Mouse (Mus musculus) c-Kit-positive CD71-negative TER-119-negative erythroid progenitor cells, embryonic 14.5 days (primary cell): ENCODE measurements around the gene Agpat1.

ENCODE experiments used
- DNase-seq: peaks from one replicate; pipeline ENCODE4 v3.0.0-alpha.2; 2013; ENCODE audit warnings: low read depth

Agpat1 gene

GRCm38 (mm10) chr17:34635671-34636070 is 31.6 kb downstream of the Agpat1 start:
- DNase-seq: no peak

GRCm38 (mm10) chr17:34637459-34637858 is 33.4 kb downstream of the Agpat1 start:
- DNase-seq: no peak

DNA sequence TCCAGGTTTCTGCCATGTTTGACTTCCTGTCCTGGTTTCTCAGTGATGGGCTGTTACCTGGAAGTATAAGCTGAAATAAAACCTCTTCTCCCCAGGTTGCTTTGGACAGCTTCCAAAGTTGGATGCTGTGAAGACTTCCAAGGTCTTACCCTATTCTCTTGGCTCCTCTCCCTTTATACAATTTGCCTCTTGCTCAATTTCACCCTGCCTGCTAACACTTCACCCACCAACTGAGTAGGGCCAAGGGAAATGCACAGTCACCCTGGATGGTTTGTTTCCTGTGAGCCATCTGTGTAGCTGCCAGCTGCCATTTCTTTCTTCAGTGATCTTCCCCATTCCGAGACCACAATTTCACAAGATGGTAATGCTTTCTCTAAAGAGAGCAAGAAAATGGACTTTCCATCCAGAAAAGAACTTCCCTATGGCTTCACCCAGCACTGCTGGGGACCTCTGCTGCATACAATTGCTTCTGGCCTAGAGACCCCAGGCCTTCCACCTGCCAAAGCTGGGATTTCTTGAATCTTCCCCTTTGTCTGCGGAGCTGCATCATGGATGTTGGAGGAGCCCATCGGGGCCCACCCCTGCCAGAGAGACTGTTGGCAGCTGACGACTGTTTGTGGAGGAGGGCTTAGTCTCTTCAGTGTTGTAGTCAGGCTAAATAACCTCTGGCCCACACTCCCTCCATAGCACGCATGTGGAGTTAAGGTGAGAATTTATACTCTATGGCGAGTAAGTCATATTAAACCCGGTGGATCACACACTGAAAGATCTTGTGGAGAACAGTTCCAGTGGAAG is 35.6 kb downstream of the Agpat1 start:
- no peak for DNase-seq

- no peak for DNase-seq
Observed at GRCm38 (mm10) chr17:34640778-34641601, 36.9 kb downstream of the Agpat1 start.

DNA sequence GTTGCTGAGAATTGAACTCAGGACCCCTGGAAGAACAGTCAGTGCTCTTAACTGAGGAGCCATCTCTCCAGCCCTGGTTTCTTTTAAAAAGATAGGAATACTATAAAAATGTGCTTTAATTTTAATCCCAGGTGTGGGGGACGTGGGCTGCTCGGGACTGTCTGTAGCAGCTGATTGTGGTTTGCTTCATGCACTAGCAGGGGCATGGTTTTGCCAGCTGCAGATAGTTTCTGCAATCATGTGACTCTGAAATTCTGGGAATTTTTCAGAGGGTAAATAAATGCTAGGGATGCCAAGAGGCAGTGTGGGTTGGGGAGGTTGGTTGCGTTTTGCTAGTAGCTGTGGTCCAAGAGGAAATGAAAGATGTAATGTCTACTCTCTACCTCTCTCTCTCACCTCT is 37.9 kb downstream of the Agpat1 start:
- DNase-seq: no peak

GRCm38 (mm10) chr17:34643379-34643778 is 39.3 kb downstream of the Agpat1 start:
- DNase-seq: no peak

GRCm38 (mm10) chr17:34643944-34644343 is 39.9 kb downstream of the Agpat1 start:
- DNase-seq: no peak

GRCm38 (mm10) chr17:34644608-34645007 is 40.5 kb downstream of the Agpat1 start, which contains the start of gene Fkbpl:
Gene Fkbpl, plus strand, starts transcription at chr17:34644764.
- DNase-seq: peak; percentile 99

DNA sequence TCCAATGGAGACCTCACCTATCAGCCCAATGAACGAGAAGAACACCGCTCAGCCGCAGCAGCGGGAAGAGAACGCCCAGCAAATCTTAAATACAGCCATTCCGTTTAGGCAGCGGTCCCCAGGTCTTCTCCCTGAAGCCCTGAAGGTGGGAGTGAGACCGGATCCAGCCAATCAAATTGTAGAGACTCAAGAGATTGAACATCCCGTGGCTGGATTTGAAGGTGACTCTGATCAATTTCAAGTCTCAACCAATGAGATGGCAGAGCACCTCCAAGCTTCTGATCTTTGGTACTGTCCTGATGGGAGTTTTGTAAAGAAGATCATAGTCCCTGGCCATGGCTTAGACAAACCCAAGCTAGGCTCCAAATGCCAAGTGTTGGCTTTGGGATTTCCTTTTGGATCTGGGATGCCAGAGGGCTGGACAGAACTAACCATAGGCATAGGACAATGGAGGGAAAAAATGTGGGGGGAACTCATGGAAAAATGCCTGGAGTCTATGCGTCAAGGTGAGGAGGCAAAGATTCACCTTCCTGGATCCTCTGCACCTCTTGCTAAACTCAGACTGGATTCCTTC is 41.3 kb downstream of the Agpat1 start:
- DNase-seq: no peak

DNA sequence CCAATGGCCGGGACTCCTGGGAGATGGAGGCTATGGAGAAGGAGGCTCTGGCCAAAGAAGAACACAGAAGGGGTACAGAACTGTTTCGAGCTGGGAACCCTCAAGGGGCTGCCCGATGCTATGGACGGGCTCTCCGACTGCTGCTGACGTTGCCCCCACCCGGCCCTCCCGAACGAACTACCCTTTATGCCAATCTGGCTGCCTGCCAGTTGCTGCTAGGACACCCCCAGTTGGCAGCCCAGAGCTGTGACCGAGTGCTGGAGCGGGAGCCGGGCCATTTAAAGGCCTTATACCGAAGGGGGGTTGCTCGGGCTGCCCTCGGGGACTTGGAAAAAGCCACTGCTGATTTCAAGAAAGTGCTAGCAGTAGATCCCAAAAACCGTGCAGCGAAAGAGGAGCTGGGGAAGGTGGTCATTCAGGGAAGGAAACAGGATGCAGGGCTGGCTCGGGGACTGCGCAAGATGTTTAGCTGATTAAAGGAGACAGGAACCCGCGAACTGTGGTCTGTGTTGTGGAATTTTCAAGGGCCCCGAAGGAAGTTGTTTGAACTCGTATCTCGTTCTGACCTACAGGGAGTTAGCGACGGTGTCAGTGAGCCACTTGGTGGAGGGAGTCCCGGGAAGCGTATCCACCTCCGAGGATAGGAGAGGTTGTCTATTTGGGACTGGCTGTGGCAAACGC is 41.9 kb downstream of the Agpat1 start:
- DNase-seq: no peak

DNA sequence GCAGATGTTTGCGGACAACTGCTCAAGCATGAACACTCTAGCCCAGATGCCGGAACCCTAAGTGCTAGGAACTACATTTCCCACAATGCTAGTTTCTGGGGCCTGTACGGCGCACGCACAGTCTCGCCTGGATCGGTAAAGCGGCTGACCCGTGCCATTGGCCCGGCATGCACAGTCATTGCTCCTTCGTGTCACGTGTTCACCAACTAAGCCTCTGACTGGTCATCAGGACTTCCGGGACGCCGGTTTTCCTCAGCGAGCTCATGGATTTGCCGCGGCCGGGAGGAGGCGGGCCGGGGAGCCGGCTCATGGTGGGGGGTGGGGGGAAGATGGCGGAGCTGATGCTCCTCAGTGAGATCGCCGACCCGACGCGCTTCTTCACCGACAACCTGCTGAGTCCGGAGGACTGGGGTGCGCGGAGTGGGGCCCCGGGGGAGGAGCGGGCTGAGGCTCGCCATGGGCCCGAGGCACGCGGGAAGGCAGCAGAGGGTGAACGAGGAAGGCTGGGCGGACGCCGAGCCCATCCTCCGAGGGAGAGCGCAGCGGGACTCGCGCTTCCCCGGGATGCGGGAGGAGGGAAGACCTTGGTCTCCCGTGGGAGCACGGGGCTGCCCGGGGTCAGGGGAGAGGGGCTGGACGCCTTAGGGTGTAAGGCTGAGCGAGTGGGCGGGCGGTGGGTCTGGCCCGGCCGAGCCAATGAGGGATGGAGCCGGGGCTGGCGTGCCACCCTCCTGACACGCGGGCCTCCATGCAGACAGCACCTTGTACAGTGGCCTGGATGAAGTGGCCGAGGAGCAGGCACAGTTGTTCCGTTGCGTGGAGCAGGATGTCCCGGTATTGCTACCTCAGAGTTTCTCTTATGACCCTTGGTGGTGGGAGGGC is 43.1 kb downstream of the Agpat1 start, which contains the start of gene Atf6b:
Gene Atf6b, plus strand, starts transcription at position 241 of the 882 bp plus-strand sequence.
- DNase-seq: peak; percentile 92

DNA sequence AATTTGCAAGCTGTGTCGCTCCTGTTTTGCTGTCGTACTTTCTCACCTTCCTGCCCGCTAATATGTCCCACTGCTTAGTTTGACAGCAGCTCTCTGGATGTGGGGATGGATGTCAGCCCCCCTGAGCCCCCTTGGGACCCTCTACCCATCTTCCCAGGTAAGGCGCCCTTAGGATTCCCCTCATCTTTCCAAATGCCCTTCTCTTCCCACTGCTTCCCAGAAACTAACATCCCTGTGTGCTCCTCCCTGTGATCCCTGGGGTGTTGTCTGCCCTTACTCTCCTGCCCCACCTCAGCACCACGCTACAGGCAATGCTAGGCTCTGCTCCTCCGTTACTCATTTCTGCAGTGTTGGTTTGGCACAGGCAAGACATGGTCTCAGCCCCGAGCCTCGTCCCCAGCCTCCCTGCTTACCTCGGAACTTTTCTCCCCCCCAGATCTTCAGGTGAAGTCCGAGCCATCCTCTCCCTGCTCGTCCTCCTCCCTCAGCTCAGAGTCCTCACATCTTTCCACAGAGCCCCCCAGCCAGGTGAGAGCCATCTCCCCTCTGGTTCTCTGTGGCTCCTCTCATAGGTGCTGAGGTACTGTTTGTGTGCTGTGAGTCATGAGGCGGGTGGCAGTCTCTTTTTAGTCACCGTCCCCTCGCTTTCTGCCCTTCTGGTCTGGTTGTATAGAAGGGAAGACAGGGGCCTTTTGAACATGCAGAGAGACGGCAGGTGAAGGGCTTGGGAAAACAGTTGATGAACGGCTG is 44.3 kb downstream of the Agpat1 start:
- no peak for DNase-seq

GRCm38 (mm10) chr17:34649106-34649864 is 45.2 kb downstream of the Agpat1 start:
- no peak for DNase-seq

- no peak for DNase-seq
Observed at GRCm38 (mm10) chr17:34650781-34651180, 46.7 kb downstream of the Agpat1 start.

DNA sequence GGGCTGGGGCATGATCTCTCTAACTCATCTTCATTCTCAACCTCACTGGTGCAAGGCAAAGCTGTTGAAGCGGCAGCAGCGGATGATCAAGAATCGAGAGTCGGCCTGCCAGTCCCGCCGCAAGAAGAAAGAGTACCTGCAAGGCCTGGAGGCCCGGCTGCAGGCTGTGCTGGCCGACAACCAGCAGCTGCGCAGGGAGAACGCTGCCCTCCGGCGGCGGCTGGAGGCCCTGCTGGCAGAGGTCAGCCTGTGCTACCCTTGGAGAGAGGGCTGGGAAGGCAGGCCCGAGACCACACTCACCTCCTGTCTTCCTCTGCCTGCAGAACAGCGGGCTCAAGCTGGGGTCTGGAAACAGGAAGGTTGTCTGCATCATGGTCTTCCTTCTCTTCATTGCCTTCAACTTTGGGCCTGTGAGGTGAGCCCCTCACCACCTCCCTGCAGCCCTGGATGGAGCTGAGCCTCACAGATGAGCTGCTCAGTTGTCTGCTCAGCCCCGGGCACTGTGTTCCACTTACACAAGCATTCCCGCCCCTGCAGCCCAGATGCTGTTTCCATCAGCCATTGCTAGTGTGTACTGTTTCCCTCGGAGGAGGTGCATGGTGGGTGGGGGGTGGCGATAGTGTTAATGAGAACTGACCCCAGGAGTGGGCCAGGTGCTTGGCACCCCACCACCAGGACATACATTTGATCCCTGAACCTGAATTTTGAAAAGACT is 47.6 kb downstream of the Agpat1 start:
- DNase-seq: no peak

DNA sequence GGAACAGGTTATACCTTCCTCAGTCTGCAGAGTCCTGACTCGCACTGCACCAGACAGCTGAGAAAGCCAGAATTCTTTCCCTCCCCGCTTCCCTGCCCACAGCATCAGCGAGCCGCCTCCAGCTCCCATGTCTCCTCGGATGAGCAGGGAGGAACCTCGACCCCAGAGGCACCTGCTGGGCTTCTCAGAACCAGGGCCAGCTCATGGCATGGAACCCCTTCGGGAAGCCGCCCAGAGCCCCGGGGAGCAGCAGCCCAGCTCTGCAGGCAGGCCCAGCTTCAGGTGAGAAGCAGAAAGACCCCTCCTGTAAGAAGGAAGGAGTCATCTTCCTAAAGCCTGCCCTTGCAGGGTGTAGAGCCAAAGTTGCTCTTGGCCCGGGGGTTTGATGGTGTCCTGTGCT is 48.5 kb downstream of the Agpat1 start:
- DNase-seq: no peak

DNA sequence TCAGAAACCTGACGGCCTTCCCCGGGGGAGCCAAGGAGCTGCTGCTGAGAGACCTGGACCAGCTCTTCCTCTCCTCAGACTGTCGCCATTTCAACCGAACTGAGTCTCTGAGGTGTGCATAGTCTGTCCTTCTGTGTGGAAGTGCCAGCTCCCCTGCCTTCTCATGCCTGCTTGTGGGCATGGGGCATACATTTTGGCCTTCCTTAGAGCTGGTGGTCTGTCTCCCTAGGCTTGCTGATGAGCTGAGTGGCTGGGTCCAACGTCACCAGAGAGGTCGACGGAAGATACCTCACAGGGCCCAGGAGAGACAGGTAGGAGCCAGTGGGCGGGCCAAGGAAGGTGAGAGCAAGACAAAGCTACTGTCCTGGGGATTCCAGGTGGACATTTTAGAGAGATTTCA is 48.9 kb downstream of the Agpat1 start:
- no peak for DNase-seq

DNA sequence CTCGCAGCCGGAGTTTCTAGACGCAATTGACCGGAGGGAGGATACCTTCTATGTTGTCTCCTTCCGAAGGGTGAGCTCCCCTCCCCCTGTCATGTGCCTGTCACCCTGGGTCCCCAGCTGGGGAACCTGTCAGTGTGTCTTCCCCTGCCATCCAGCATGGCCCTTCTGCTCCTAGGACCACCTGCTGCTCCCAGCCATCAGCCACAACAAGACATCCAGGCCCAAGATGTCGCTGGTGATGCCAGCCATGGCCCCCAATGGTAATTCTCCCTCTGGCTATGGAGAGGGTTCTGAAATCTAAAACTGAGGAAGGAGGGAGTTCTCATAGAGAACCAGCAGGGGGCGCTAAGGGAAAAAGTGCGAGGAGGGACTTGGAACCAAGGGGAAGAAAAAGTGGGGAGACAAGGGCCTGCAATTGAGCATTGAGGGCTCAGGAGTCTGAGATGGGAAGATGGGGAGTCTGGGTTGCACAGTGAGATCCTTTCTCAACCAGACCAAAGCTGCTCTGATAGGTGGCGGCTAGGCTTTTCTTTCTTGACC is 49.8 kb downstream of the Agpat1 start:
- peak; percentile 64 for DNase-seq

DNA sequence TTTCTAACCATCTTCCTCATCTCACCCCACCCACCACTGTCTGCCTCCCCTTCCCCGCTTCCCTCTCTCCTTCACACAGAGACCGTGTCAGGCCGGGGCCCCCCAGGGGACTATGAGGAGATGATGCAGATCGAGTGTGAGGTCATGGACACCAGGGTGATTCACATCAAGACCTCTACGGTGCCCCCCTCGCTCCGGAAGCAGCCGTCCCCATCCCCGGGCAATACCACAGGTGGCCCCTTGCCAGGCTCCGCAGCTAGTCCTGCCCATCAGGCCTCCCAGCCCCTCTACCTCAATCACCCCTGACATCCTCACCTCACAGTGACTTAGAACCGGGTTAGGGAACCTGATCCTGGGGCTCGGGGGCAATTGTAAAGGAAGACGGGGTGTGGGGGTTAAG is 50.3 kb downstream of the Agpat1 start:
- DNase-seq: no peak
